Mouse (Mus musculus) stomach, postnatal 0 days (tissue): Measurements from ENCODE around the gene Eif4e3. TPM values are rescaled to one million over a fixed set of nuclear protein-coding genes. Genes with fewer than 3 reads are reported as not detected.

Experiments used
- ATAC-seq: fragments of 200-750 bp; cut with Nextera tagmentation; 2 replicates; pipeline ENCODE4 v1.8.0; 2017; ENCODE audit not compliant: low FRiP score, low TSS enrichment
- DNase-seq: peaks from one replicate; pipeline ENCODE4 v3.0.0-alpha.2; 2016; ENCODE audit warnings: low spot score
- H3K27ac ChIP-seq: fragments of 300-500 bp; sonication (generic); replicated peaks from 2 replicates; pipeline ENCODE4 v1.5.1; 2014; ENCODE audit warnings: mild to moderate bottlenecking, control low read depth
- H3K27me3 ChIP-seq: fragments of 300-500 bp; sonication (generic); 2 replicates; pipeline ENCODE4 v1.6.1; 2014; ENCODE audit warnings: low read length; ENCODE audit not compliant: control insufficient read depth, insufficient read depth
- H3K36me3 ChIP-seq: fragments of 300-500 bp; sonication (generic); 2 replicates; pipeline ENCODE4 v1.6.1; 2014; ENCODE audit warnings: low read length, mixed read lengths; ENCODE audit not compliant: control insufficient read depth, insufficient read depth
- H3K4me1 ChIP-seq: fragments of 300-500 bp; sonication (generic); replicated peaks from 2 replicates; pipeline ENCODE4 v1.6.1; 2014; ENCODE audit warnings: antibody characterized with exemption; ENCODE audit not compliant: control insufficient read depth, insufficient read depth
- H3K4me2 ChIP-seq: fragments of 300-500 bp; sonication (generic); replicated peaks from 2 replicates; pipeline ENCODE4 v1.6.1; 2014; ENCODE audit warnings: low read depth, mild to moderate bottlenecking, control low read depth, moderate library complexity
- H3K4me3 ChIP-seq: fragments of 300-500 bp; sonication (generic); 2 replicates; pipeline ENCODE4 v1.5.1; 2014; ENCODE audit warnings: low read depth, low read length, control low read depth
- H3K9ac ChIP-seq: fragments of 300-500 bp; sonication (generic); 2 replicates; pipeline ENCODE4 v1.6.1; 2014; ENCODE audit warnings: mild to moderate bottlenecking, low read length, control low read depth, mixed read lengths
- H3K9me3 ChIP-seq: fragments of 300-500 bp; sonication (generic); 2 replicates; pipeline ENCODE4 v1.6.1; 2016; ENCODE audit warnings: low read length; ENCODE audit not compliant: control insufficient read depth
- CTCF ChIP-seq: IDR thresholded peaks from 2 replicates; pipeline ENCODE4 v1.5.1; 2016; ENCODE audit warnings: antibody characterized with exemption, low read depth, mild to moderate bottlenecking, moderate library complexity
- EP300 ChIP-seq: optimal IDR thresholded peaks from 2 replicates; pipeline ENCODE3; 2016; ENCODE audit warnings: antibody characterized with exemption
- WGBS: fragments of 180-500 bp; shearing (Covaris S2); extraction: QIAGEN DNeasy Blood & Tissue Kit; methylation state at CpG from one replicate; pipeline ENCODE4 v1.1.7; 2014; 5-methylcytosine and 5-hydroxymethylcytosine counted together
- polyA plus RNA-seq: library from polyadenylated mRNA; unstranded; fragments of >200 nt; fragmentation: Nextera tagmentation; extraction: Ambion mirVana; gene quantifications from 2 replicates; pipeline ENCODE4 v1.2.1, GENCODE M21; 2015

Eif4e3 gene
- polyA plus RNA-seq, 1 experiment from 2014 or later = 7.8 TPM

DNA sequence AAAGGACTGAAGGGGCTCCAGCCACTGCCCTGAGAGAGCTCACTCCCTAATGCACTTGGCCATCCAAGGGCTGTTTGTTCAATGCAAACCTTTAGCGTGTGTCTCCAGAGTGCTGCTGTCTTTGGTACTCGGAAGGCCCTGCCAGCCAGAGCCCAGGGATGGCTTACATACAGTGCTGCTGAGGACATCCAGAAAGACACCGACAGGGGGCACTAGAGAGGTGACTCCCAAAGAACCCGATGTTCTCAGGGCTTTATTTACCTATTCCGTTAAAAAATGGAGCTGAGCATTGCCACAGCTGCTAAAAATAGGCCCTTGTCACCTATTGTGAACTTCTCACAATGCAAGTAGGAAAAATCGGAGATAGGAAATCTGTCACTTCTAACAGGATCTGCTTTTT is 54.7 kb downstream of the Eif4e3 start:
- Histone ChIP-seq H3K4me2 (no peak overlapping the region), H3K27me3 (no peaks in the 10 kb centered on the region), H3K9me3 (no peaks in the 10 kb centered on the region), H3K36me3 (no peaks in the 10 kb centered on the region), H3K9ac (no peak overlapping the region), H3K4me3 (no peak overlapping the region), H3K27ac (no peak overlapping the region), H3K4me1 (0 out of 2 replicates have a peak, but pooled peaks cover 3% of the 10 kb centered on the region)
- 48% methylated on average over 6 of the region's 6 CpGs for WGBS
- ATAC-seq = no peak
- peak; percentile 46 for TF ChIP-seq CTCF
- no peak for TF ChIP-seq EP300
- no peak for DNase-seq

DNA sequence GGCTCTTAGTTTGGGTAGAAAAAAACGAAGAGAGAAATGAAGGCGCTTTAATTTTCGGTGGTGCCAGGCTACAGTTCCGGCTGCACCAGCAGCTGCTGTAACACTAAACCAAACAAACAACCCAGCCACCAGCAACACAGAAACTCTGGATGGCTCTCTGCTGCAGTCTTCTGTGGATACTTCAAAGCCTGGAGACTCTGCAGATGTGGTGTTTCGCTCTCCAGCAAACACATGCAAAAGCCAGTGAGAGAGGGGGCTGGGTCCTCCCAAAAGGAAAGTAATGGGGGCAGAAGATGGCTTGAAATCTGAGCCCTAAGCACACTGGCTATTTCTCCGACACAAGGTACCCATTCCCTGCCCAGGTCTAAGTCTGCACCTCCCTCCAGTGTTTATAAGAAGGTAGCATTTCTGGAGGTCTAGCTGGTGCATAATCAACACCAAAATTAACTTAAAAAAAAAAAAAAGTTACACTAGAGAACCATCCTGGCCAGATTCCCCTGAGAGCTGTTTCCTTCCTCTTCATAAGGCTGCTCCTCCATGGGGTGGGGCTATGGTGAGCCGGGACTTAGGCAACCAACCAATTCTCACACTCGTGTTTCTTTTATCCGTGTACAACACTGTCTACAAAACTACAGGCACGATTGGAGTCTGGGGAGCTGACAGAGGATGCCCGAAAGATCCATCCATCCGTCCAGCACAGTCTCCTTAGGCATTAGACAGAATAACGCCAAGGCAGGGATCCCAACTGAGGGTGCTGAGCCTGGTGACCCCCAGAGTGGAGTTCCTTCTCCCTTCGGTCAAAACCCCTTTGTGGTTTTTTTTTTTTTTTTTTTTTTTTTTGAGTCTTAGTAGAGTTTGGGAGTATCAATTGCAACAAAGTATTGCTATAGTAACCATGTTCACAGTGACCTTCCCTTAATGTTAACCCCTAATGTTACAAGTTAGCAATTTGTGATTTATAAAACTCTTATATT is 55.8 kb downstream of the Eif4e3 start:
- WGBS = 36% methylated on average over 14 of the region's 14 CpGs
- Histone ChIP-seq H3K36me3 (no peaks in the 10 kb centered on the region), H3K4me3 (no peak overlapping the region), H3K9me3 (no peaks in the 10 kb centered on the region), H3K9ac (no peak overlapping the region), H3K27ac (no peak overlapping the region), H3K4me2 (peak overlapping the region; percentile 14; the same call in 1 of the 2 replicates), H3K27me3 (no peaks in the 10 kb centered on the region), H3K4me1 (0 out of 2 replicates have a peak, but pooled peaks cover 3% of the 10 kb centered on the region)
- TF ChIP-seq CTCF (no peak), EP300 (no peak)
- DNase-seq = no peak
- ATAC-seq = no peak

DNA sequence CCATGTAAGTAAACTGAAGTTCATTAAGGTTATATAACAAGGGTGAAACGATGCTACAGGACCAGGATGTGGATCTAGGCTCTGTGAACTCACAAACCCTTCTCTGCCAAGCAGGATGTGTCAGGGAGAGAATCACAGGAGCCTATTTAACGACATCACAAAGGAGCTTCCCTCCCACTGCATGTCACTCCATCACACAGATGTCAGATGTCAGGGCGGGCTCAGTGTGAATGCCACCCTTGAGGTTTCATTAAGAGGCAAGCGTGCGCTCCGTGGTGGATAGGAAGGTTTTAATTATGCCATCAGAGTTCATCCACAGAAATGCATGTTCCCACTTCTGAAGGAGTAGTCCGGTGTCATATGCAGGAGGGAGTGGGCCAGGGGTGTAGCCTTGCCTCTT is 60.5 kb downstream of the Eif4e3 start:
- Histone ChIP-seq H3K9me3 (no peaks in the 10 kb centered on the region), H3K27ac (no peak overlapping the region), H3K4me2 (no peak overlapping the region), H3K27me3 (no peaks in the 10 kb centered on the region), H3K4me3 (no peak overlapping the region), H3K4me1 (0 out of 2 replicates have a peak, but pooled peaks cover 3% of the 10 kb centered on the region), H3K36me3 (no peaks in the 10 kb centered on the region), H3K9ac (no peak overlapping the region)
- no peak for TF ChIP-seq EP300
- no peak for TF ChIP-seq CTCF
- WGBS = 79% methylated on average over 7 of the region's 7 CpGs
- DNase-seq (no peak), ATAC-seq (no peak)

DNA sequence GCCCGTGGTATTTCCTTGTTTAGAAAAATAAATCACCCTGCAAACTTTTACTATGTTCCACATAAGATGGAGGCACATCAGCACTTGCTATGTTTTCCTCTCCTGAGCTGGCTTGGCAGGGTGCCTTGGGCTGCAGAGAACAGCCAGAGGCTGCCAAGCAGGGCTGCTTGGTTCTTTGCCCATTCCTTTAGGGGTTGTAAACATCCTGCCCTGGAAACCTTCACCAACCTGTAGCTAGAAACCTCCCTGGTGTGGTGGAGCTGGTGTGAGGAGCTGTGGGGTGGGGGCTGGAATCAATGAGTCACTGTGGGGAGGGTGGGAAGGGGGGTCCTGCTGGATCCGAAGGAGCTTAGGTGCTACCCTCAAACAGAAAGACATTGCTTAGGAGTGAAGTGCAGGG is 61.8 kb downstream of the Eif4e3 start:
- DNase-seq (peak; percentile 44), ATAC-seq (peak; percentile 45; the same call in 1 of the 2 replicates)
- Histone ChIP-seq H3K4me3 (no peak overlapping the region), H3K36me3 (no peaks in the 10 kb centered on the region), H3K27ac (no peak overlapping the region), H3K9ac (no peak overlapping the region), H3K27me3 (no peaks in the 10 kb centered on the region), H3K9me3 (no peaks in the 10 kb centered on the region), H3K4me2 (no peak overlapping the region), H3K4me1 (no peaks in the 10 kb centered on the region)
- 20% methylated on average over 2 of the region's 2 CpGs for WGBS
- TF ChIP-seq EP300 (no peak), CTCF (no peak)

DNA sequence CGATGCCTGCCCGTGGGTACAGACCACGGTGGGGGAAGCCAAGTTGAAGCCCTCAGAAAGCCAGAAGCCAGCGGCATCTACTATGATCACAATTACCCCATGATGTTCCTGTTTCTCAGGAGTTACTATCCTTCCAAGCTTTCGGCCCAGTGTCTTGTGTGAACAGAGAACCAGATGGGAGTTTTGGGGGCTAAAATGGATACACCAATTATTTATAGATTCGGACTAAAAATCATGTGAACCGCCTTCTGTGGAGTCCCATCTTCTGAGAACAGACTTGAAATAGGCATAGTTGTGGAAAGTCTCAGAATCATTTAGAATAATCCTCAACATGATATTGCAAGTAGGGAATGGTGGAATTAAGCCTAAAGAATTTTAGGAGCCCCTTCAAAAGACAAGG is 64.1 kb downstream of the Eif4e3 start:
- Histone ChIP-seq H3K36me3 (no peaks in the 10 kb centered on the region), H3K27me3 (no peaks in the 10 kb centered on the region), H3K4me2 (no peak overlapping the region), H3K9ac (no peak overlapping the region), H3K9me3 (no peaks in the 10 kb centered on the region), H3K4me1 (no peaks in the 10 kb centered on the region), H3K27ac (no peak overlapping the region), H3K4me3 (no peak overlapping the region)
- TF ChIP-seq EP300 = no peak
- no peak for TF ChIP-seq CTCF
- 87% methylated on average over 7 of the region's 7 CpGs for WGBS
- no peak for DNase-seq
- ATAC-seq = no peak

DNA sequence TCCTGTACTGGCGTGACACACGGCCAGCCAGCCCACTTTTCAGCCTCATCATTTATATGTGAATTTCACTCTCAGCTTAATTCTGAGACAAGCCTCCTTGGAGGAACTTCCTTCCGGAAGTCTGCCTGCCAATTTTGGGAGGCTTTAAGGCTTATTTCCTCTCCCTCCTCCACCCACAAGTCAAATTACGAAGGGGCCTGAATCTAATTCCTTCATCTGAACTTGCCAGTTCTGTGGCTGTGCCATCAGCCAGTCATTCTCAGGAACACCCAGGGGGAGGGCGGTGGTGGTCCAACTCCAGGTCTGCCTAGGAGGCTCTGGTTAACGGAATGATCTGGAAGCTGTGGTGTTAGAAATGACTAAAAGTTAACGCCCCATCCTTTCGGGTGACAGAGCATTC is 65.7 kb downstream of the Eif4e3 start:
- Histone ChIP-seq H3K4me2 (no peak overlapping the region), H3K27ac (no peak overlapping the region), H3K4me3 (no peak overlapping the region), H3K4me1 (no peaks in the 10 kb centered on the region), H3K27me3 (no peaks in the 10 kb centered on the region), H3K36me3 (no peaks in the 10 kb centered on the region), H3K9me3 (no peaks in the 10 kb centered on the region), H3K9ac (no peak overlapping the region)
- TF ChIP-seq EP300 (no peak), CTCF (no peak)
- WGBS = 53% methylated on average over 8 of the region's 8 CpGs
- DNase-seq (no peak), ATAC-seq (no peak)
